Mouse (Mus musculus): ENCODE results near the gene Fgfr2. TPM values are rescaled to one million over a fixed set of nuclear protein-coding genes. Genes with fewer than 3 reads are reported as not detected.

Gene Fgfr2
- polyA plus RNA-seq, 1 experiment from 2014 or later, result 110 TPM

GRCm38 (mm10) chr7:131004071-131004470 is 2119.1 kb downstream of the Fgfr2 start:
- DNase-seq (ENCODE audit: low spot score) (no peak), ATAC-seq (no peak)
- Histone ChIP-seq H3K4me3 (ENCODE audit: low read depth, low read length) (no peak overlapping the region), H3K9ac (replicated peaks; ENCODE audit: low read depth) (no peak overlapping the region), H3K27ac (ENCODE audit: low read length) (no peak overlapping the region), H3K9me3 (ENCODE audit: low read length) (0 out of 2 replicates have a peak, but pooled peaks cover 5% of the 10 kb centered on the region), H3K36me3 (ENCODE audit: insufficient read depth, low read length) (no peaks in the 10 kb centered on the region), H3K27me3 (replicated peaks; ENCODE audit: insufficient read depth, low read length) (no peaks in the 10 kb centered on the region), H3K4me2 (replicated peaks; ENCODE audit: low read depth, low read length) (no peak overlapping the region), H3K4me1 (ENCODE audit: insufficient read depth, low read depth, low read length) (no peaks in the 10 kb centered on the region)
- 91% methylated on average over 5 of the region's 5 CpGs for WGBS
- TF ChIP-seq EP300 (IDR thresholded peaks at IDR 0.05) (no peak), CTCF (IDR thresholded peaks at IDR 0.05) (no peak)

GRCm38 (mm10) chr7:131001976-131002726 is 2121.0 kb downstream of the Fgfr2 start:
- H3K9ac ChIP-seq (replicated peaks; ENCODE audit: low read depth), result no peak overlapping the region
- DNase-seq (ENCODE audit: low spot score) (no peak), ATAC-seq (no peak)
- TF ChIP-seq CTCF (IDR thresholded peaks at IDR 0.05), result no peak
- TF ChIP-seq EP300 (IDR thresholded peaks at IDR 0.05), result no peak
- WGBS, result 65% methylated on average over 12 of the region's 12 CpGs
- H3K4me2 ChIP-seq (replicated peaks; ENCODE audit: low read depth, low read length), result no peak overlapping the region
- H3K4me1 ChIP-seq (ENCODE audit: insufficient read depth, low read depth, low read length), result no peaks in the 10 kb centered on the region
- no peaks in the 10 kb centered on the region for H3K36me3 ChIP-seq (ENCODE audit: insufficient read depth, low read length)
- H3K4me3 ChIP-seq (ENCODE audit: low read depth, low read length), result no peak overlapping the region
- H3K27me3 ChIP-seq (replicated peaks; ENCODE audit: insufficient read depth, low read length), result no peaks in the 10 kb centered on the region
- 0 out of 2 replicates have a peak, but pooled peaks cover 5% of the 10 kb centered on the region for H3K9me3 ChIP-seq (ENCODE audit: low read length)
- no peak overlapping the region for H3K27ac ChIP-seq (ENCODE audit: low read length)

GRCm38 (mm10) chr7:130993907-130994306 is 2129.2 kb downstream of the Fgfr2 start:
- 0 out of 2 replicates have a peak, but pooled peaks have one; percentile 28 for ATAC-seq
- no peak overlapping the region for H3K27ac ChIP-seq (ENCODE audit: low read length)
- TF ChIP-seq CTCF (IDR thresholded peaks at IDR 0.05) (peak; percentile 80), EP300 (IDR thresholded peaks at IDR 0.05) (no peak)
- H3K4me1 ChIP-seq (ENCODE audit: insufficient read depth, low read depth, low read length), result no peaks in the 10 kb centered on the region
- no peaks in the 10 kb centered on the region for H3K36me3 ChIP-seq (ENCODE audit: insufficient read depth, low read length)
- 47% methylated on average over 8 of the region's 8 CpGs for WGBS
- H3K4me3 ChIP-seq (ENCODE audit: low read depth, low read length), result no peak overlapping the region
- no peaks in the 10 kb centered on the region for H3K27me3 ChIP-seq (replicated peaks; ENCODE audit: insufficient read depth, low read length)
- DNase-seq (ENCODE audit: low spot score), result peak; percentile 78
- 0 out of 2 replicates have a peak, but pooled peaks cover 3% of the 10 kb centered on the region for H3K9me3 ChIP-seq (ENCODE audit: low read length)
- H3K4me2 ChIP-seq (replicated peaks; ENCODE audit: low read depth, low read length), result no peak overlapping the region
- H3K9ac ChIP-seq (replicated peaks; ENCODE audit: low read depth), result no peak overlapping the region

GRCm38 (mm10) chr7:130991174-130991789 is 2131.9 kb downstream of the Fgfr2 start:
- no peak overlapping the region for H3K4me2 ChIP-seq (replicated peaks; ENCODE audit: low read depth, low read length)
- TF ChIP-seq CTCF (IDR thresholded peaks at IDR 0.05) (no peak), EP300 (IDR thresholded peaks at IDR 0.05) (no peak)
- H3K27ac ChIP-seq (ENCODE audit: low read length), result no peak overlapping the region
- H3K27me3 ChIP-seq (replicated peaks; ENCODE audit: insufficient read depth, low read length), result no peaks in the 10 kb centered on the region
- 83% methylated on average over 13 of the region's 13 CpGs for WGBS
- no peak for ATAC-seq
- no peak overlapping the region for H3K4me3 ChIP-seq (ENCODE audit: low read depth, low read length)
- peaks cover 10% of the 10 kb centered on the region; the same call in 1 of the 2 replicates for H3K4me1 ChIP-seq (ENCODE audit: insufficient read depth, low read depth, low read length)
- no peak overlapping the region for H3K9ac ChIP-seq (replicated peaks; ENCODE audit: low read depth)
- no peak for DNase-seq (ENCODE audit: low spot score)
- no peaks in the 10 kb centered on the region for H3K36me3 ChIP-seq (ENCODE audit: insufficient read depth, low read length)
- H3K9me3 ChIP-seq (ENCODE audit: low read length), result 0 out of 2 replicates have a peak, but pooled peaks cover 3% of the 10 kb centered on the region

- Histone ChIP-seq H3K27me3 (replicated peaks; ENCODE audit: insufficient read depth, low read length) (no peaks in the 10 kb centered on the region), H3K9me3 (ENCODE audit: low read length) (no peaks in the 10 kb centered on the region), H3K9ac (replicated peaks; ENCODE audit: low read depth) (no peak overlapping the region), H3K4me2 (replicated peaks; ENCODE audit: low read depth, low read length) (no peak overlapping the region), H3K27ac (ENCODE audit: low read length) (no peak overlapping the region), H3K4me1 (ENCODE audit: insufficient read depth, low read depth, low read length) (peaks cover 10% of the 10 kb centered on the region; the same call in 1 of the 2 replicates), H3K4me3 (ENCODE audit: low read depth, low read length) (no peak overlapping the region), H3K36me3 (ENCODE audit: insufficient read depth, low read length) (no peaks in the 10 kb centered on the region)
- TF ChIP-seq EP300 (IDR thresholded peaks at IDR 0.05) (no peak), CTCF (IDR thresholded peaks at IDR 0.05) (no peak)
- ATAC-seq (no peak), DNase-seq (ENCODE audit: low spot score) (no peak)
- 65% methylated on average over 3 of the region's 3 CpGs for WGBS
These were observed 2133.8 kb downstream of the Fgfr2 start for GRCm38 (mm10) chr7:130989371-130989770.

- no peak for DNase-seq (ENCODE audit: low spot score)
- WGBS, result 27% methylated on average over 5 of the region's 5 CpGs
- H3K27ac ChIP-seq (ENCODE audit: low read length), result no peak overlapping the region
- peak; percentile 24 for ATAC-seq
- no peak overlapping the region for H3K9ac ChIP-seq (replicated peaks; ENCODE audit: low read depth)
- H3K4me1 ChIP-seq (ENCODE audit: insufficient read depth, low read depth, low read length), result peaks cover 12% of the 10 kb centered on the region; the same call in 1 of the 2 replicates
- no peaks in the 10 kb centered on the region for H3K27me3 ChIP-seq (replicated peaks; ENCODE audit: insufficient read depth, low read length)
- TF ChIP-seq CTCF (IDR thresholded peaks at IDR 0.05) (no peak), EP300 (IDR thresholded peaks at IDR 0.05) (no peak; the same call in 1 of the 2 replicates)
- no peak overlapping the region for H3K4me3 ChIP-seq (ENCODE audit: low read depth, low read length)
- no peaks in the 10 kb centered on the region for H3K9me3 ChIP-seq (ENCODE audit: low read length)
- H3K4me2 ChIP-seq (replicated peaks; ENCODE audit: low read depth, low read length), result no peak overlapping the region
- H3K36me3 ChIP-seq (ENCODE audit: insufficient read depth, low read length), result no peaks in the 10 kb centered on the region
These were observed 2135.0 kb downstream of the Fgfr2 start for GRCm38 (mm10) chr7:130988146-130988545.
